16 mouse cellular contexts compared by ENCODE assay signal in genomic region chr4:32770284-32770810, GRCm38 (mm10). TPM values are rescaled to one million over a fixed set of nuclear protein-coding genes. Genes with fewer than 3 reads are reported as not detected.
DNase-seq lines count a peak whose midpoint lies in the region; ATAC-seq and TF ChIP-seq lines count a peak whose summit lies in the region.
"Had no signal": no experiment of that assay in that cellular context is flagged by ENCODE, and none has a peak within 500 bp of the region (broad histone marks: within the 10 kb centered on the region; RNA-seq: fewer than 3 reads in every experiment).

No protein-coding gene starts in this region.

- DNase-seq in 3T3-L1 (ENCODE audit: low read depth, low spot score) = peak; percentile 19
- DNase-seq in adrenal gland, adult (ENCODE audit: inconsistent age in 2 of 2, low spot score in 1 of 2) = no peak
- DNase-seq in thymus, postnatal 0 days (ENCODE audit: low spot score) = no peak
- DNase-seq: cerebellum, adult 8-10 months; heart, adult 11 months; heart, postnatal 36 days; kidney, postnatal 14 days; left cerebral cortex, postnatal 4 days; lung, adult 18-20 months had no signal

- no peak for TF ChIP-seq POLR2A in bone marrow, adult 2 months (IDR thresholded peaks at IDR 0.05; ENCODE audit: borderline replicate concordance, control insufficient read depth, low read depth, low read length)

- H3K4me1 ChIP-seq in intestine, postnatal 0 days (replicated peaks; ENCODE audit: control insufficient read depth, insufficient read depth, low read length) = no peaks in the 10 kb centered on the region
- H3K4me1 ChIP-seq in intestine, embryonic 16.5 days (ENCODE audit: control insufficient read depth, insufficient read depth, low read length) = no peaks in the 10 kb centered on the region
- H3K4me1 ChIP-seq in E14TG2a.4 (replicated peaks; ENCODE audit: low read depth, low read length) = peaks cover 4% of the 10 kb centered on the region
- peaks cover 2% of the 10 kb centered on the region for H3K4me1 ChIP-seq in bone marrow, adult 2 months (ENCODE audit: control insufficient read depth, insufficient read depth, low read length)
- H3K4me1 ChIP-seq: embryonic facial prominence, embryonic 10.5 days; neural tube, embryonic 13.5 days had no signal

- H3K27me3 ChIP-seq in intestine, postnatal 0 days (replicated peaks; ENCODE audit: control insufficient read depth, insufficient read depth, low read length) = no peaks in the 10 kb centered on the region
- no peaks in the 10 kb centered on the region for H3K27me3 ChIP-seq in intestine, embryonic 16.5 days (replicated peaks; ENCODE audit: control insufficient read depth, insufficient read depth, low read length)
- H3K27me3 ChIP-seq in E14TG2a.4 (ENCODE audit: insufficient read depth, low read length) = no peaks in the 10 kb centered on the region
- H3K27me3 ChIP-seq: neural tube, embryonic 13.5 days had no signal

- no peak overlapping the region for H3K4me3 ChIP-seq in intestine, postnatal 0 days (ENCODE audit: low read depth, low read length)
- no peak overlapping the region for H3K4me3 ChIP-seq in intestine, embryonic 16.5 days (ENCODE audit: low read length)
- no peak overlapping the region for H3K4me3 ChIP-seq in E14TG2a.4 (replicated peaks; ENCODE audit: low read length)
- H3K4me3 ChIP-seq in bone marrow, adult 2 months (replicated peaks; ENCODE audit: control insufficient read depth, low read depth, low read length) = no peak overlapping the region
- H3K4me3 ChIP-seq: embryonic facial prominence, embryonic 10.5 days; neural tube, embryonic 13.5 days had no signal

- no peak overlapping the region for H3K9ac ChIP-seq in intestine, postnatal 0 days (ENCODE audit: low read depth, low read length)
- H3K9ac ChIP-seq in intestine, embryonic 16.5 days (ENCODE audit: low read depth, low read length) = no peak overlapping the region
- H3K9ac ChIP-seq: neural tube, embryonic 13.5 days had no signal

- H3K27ac ChIP-seq in intestine, postnatal 0 days (ENCODE audit: low read depth, low read length) = no peak overlapping the region
- no peak overlapping the region for H3K27ac ChIP-seq in intestine, embryonic 16.5 days (ENCODE audit: low read length)
- no peak overlapping the region for H3K27ac ChIP-seq in bone marrow, adult 2 months (ENCODE audit: control insufficient read depth, insufficient read depth, low read depth, low read length, poor library complexity)
- H3K27ac ChIP-seq: embryonic facial prominence, embryonic 10.5 days; neural tube, embryonic 13.5 days had no signal

- TF ChIP-seq CTCF in intestine, postnatal 0 days (IDR thresholded peaks at IDR 0.05; ENCODE audit: low read depth) = peak; percentile 57
- peak; percentile 57 for TF ChIP-seq CTCF in E14TG2a.4 (conservative IDR thresholded peaks at IDR 0.05; ENCODE audit: low read length)
- TF ChIP-seq CTCF in bone marrow, adult 2 months (IDR thresholded peaks at IDR 0.05; ENCODE audit: control insufficient read depth, insufficient read depth, low read length) = peak; percentile 14; the same call in 1 of the 2 replicates

- no peak for ATAC-seq in intestine, postnatal 0 days
- no peak for ATAC-seq in intestine, embryonic 16.5 days
- ATAC-seq: inflammation-experienced regulatory T-cells, adult 6 months had no signal

- WGBS in intestine, postnatal 0 days = 95% methylated on average over 7 of the region's 7 CpGs
- 97% methylated on average over 7 of the region's 7 CpGs for WGBS in intestine, embryonic 16.5 days
- WGBS in bone marrow, adult 2 months = 90% methylated on average over 7 of the region's 7 CpGs

- no peak overlapping the region for H3K4me2 ChIP-seq in intestine, postnatal 0 days (replicated peaks; ENCODE audit: low read depth)
- H3K4me2 ChIP-seq in intestine, embryonic 16.5 days (ENCODE audit: low read depth, low read length) = no peak overlapping the region
- H3K4me2 ChIP-seq: neural tube, embryonic 13.5 days had no signal

- H3K36me3 ChIP-seq in intestine, postnatal 0 days (ENCODE audit: control insufficient read depth, insufficient read depth) = peaks cover 43% of the 10 kb centered on the region
- peaks cover 3% of the 10 kb centered on the region for H3K36me3 ChIP-seq in intestine, embryonic 16.5 days (ENCODE audit: control insufficient read depth, insufficient read depth, low read length)
- H3K36me3 ChIP-seq in E14TG2a.4 (ENCODE audit: insufficient read depth, low read length) = peaks cover 98% of the 10 kb centered on the region

- H3K9me3 ChIP-seq in intestine, postnatal 0 days (ENCODE audit: control insufficient read depth) = no peaks in the 10 kb centered on the region
- H3K9me3 ChIP-seq in intestine, embryonic 16.5 days (ENCODE audit: control insufficient read depth, low read length) = no peaks in the 10 kb centered on the region
- no peaks in the 10 kb centered on the region for H3K9me3 ChIP-seq in E14TG2a.4 (ENCODE audit: low read length)
- H3K9me3 ChIP-seq: embryonic facial prominence, embryonic 10.5 days; neural tube, embryonic 13.5 days had no signal

RNA-seq across cellular contexts. Expression of gene Lyrm2, which starts 29.7 kb away (rescaled TPM):
- 92.4 and 97.8 TPM in 2 replicates for polyA plus RNA-seq in intestine, postnatal 0 days (2015; fragmentation: Nextera tagmentation; extraction: Ambion mirVana)
- 80.3 and 89.1 TPM in 2 replicates for polyA plus RNA-seq in intestine, embryonic 16.5 days (2015; fragmentation: Nextera tagmentation; extraction: Ambion mirVana)
- polyA plus RNA-seq in bone marrow, adult 2 months (2011; ENCODE audit: insufficient read depth, insufficient read length, low replicate concordance, missing spikeins) = 15.8 and 19.0 TPM in 2 replicates
- 138 and 141 TPM in 2 replicates for polyA plus RNA-seq in thymus, postnatal 0 days (2015; fragmentation: Nextera tagmentation; extraction: Ambion mirVana)
